Mouse (Mus musculus) limb, embryonic 10.5 days (tissue): ENCODE results near the gene Hist4h4. TPM values are rescaled to one million over a fixed set of nuclear protein-coding genes. Genes with fewer than 3 reads are reported as not detected.

Experiments
- DNase-seq: peaks from one replicate; pipeline ENCODE4 v3.0.0-alpha.2; 2017; ENCODE audit warnings: low spot score
- H3K27ac ChIP-seq: fragments of 300-500 bp; sonication (generic); 2 replicates; pipeline ENCODE4 v1.5.1; 2016; ENCODE audit warnings: mild to moderate bottlenecking
- H3K27me3 ChIP-seq: fragments of 300-500 bp; sonication (generic); 2 replicates; pipeline ENCODE4 v1.6.1; 2016; ENCODE audit warnings: low read depth, mild to moderate bottlenecking; ENCODE audit not compliant: poor library complexity, severe bottlenecking
- H3K36me3 ChIP-seq: fragments of 300-500 bp; sonication (generic); 2 replicates; pipeline ENCODE4 v1.6.1; 2016; ENCODE audit warnings: mild to moderate bottlenecking, moderate library complexity
- H3K4me1 ChIP-seq: fragments of 300-500 bp; sonication (generic); 2 replicates; pipeline ENCODE4 v1.6.1; 2016
- H3K4me3 ChIP-seq: fragments of 300-500 bp; sonication (generic); 2 replicates; pipeline ENCODE4 v1.5.1; 2016; ENCODE audit warnings: mild to moderate bottlenecking, moderate library complexity
- H3K9me3 ChIP-seq: fragments of 300-500 bp; sonication (generic); replicated peaks from 2 replicates; pipeline ENCODE4 v1.6.1; 2016; ENCODE audit warnings: mild to moderate bottlenecking
- WGBS: fragments of 180-500 bp; shearing (Covaris S2); methylation state at CpG from one replicate; pipeline ENCODE4 v1.1.7; 2016; 5-methylcytosine and 5-hydroxymethylcytosine counted together
- polyA plus RNA-seq: library from polyadenylated mRNA; unstranded; fragments of >200 nt; fragmentation: Nextera tagmentation; extraction: Ambion mirVana; gene quantifications from 2 replicates; pipeline ENCODE4 v1.2.1, GENCODE M21; 2016

The Hist4h4 gene
- polyA plus RNA-seq, 1 experiment from 2014 or later: 0.65 TPM

DNA sequence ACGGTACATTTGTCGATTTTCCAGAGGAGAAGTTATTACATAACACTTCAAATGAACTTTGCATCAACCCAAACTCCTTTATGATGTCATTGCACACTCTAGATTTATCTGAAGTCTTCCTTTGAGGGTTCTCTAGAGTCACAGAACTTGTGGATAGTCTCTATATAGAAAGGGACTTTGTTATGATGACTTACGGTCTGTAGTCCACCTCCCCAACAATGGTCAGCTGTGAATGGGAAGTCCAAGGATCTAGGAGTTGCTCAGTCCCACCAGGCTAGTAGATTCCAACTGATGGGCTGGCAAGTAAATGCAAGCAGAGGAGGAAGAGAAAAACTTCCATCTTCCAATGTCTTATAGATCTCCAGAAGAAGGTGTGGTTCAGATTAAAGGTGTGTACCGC lies 24.5 kb upstream of the Hist4h4 start:
- Histone ChIP-seq H3K4me3 (peak overlapping the region; percentile 100), H3K27ac (peak overlapping the region; percentile 99), H3K27me3 (no peaks in the 10 kb centered on the region), H3K4me1 (peaks cover 11% of the 10 kb centered on the region), H3K9me3 (no peaks in the 10 kb centered on the region), H3K36me3 (peaks cover 22% of the 10 kb centered on the region)
- no peak for DNase-seq
- WGBS: 38% methylated on average over 4 of the region's 4 CpGs

DNA sequence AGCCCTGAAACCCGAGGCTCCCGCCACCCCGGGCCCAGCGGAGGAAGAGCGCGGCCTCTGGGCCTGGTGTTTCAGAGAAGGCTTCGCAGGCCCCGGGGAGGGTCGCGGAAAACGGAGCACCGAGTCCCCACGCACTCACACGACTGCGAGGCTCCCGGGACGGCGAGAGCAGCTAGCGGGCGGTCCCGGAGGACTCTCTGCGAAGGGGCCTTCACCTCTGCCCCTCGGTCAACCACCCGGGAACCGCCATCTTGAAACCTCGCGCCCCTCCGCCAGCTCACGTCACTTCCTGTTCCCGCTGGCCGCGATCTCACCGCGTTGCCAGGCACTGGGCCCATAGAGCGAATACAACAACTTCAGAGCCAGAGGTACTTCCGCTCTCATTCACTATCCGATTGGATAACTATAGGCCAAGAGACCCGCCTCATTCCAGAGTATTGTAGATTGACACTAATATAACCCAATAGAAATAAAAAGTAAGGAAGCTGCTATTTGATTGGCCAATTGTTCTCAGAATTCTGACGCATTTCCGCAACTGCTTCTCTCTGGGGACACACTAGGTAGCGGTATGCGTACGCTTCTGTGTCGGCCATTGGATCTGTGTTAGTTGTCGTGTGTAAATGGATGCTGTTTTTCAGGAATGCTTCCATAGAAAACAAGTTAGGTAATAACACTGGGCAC lies 23.8 kb upstream of the Hist4h4 start, which contains the start of gene Wbp11:
Wbp11 (minus strand) TSS at position 353 of the 681 bp plus-strand sequence.
- Histone ChIP-seq H3K27ac (peak within 1 kb of the TSS; percentile 99), H3K9me3 (no peaks in the 10 kb centered on the region), H3K4me1 (peaks cover 11% of the 10 kb centered on the region), H3K4me3 (peak within 1 kb of the TSS; percentile 100), H3K36me3 (peaks cover 26% of the 10 kb centered on the region), H3K27me3 (no peaks in the 10 kb centered on the region)
- peak; percentile 96 for DNase-seq
- WGBS: under 1% methylated on average over 45 of the region's 45 CpGs

DNA sequence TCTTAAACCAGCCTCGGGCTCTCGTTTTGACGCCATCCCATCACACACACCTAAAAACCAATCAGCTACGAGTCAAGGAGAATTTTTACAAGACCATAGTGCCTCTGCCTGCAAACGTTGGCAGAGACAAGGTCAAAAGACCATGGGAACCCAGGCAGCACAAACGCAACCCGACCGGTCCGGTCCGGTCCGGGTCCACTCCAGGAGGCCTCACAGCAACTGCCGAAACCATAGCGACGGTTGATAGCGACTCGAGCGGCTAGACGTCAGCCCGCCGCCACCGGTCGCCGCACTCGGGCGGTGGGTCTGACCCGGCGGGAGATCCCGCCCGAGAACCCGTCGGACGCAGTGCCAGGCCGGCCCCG lies 23.3 kb upstream of the Hist4h4 start, which contains the start of gene BC049715:
BC049715 (plus strand) TSS at position 111 of the 365 bp plus-strand sequence.
- Histone ChIP-seq H3K27ac (peak within 1 kb of the TSS; percentile 99), H3K36me3 (peaks cover 31% of the 10 kb centered on the region), H3K4me1 (peaks cover 11% of the 10 kb centered on the region), H3K27me3 (no peaks in the 10 kb centered on the region), H3K9me3 (no peaks in the 10 kb centered on the region), H3K4me3 (peak within 1 kb of the TSS; percentile 100)
- DNase-seq: no peak
- WGBS: under 1% methylated on average over 34 of the region's 34 CpGs

DNA sequence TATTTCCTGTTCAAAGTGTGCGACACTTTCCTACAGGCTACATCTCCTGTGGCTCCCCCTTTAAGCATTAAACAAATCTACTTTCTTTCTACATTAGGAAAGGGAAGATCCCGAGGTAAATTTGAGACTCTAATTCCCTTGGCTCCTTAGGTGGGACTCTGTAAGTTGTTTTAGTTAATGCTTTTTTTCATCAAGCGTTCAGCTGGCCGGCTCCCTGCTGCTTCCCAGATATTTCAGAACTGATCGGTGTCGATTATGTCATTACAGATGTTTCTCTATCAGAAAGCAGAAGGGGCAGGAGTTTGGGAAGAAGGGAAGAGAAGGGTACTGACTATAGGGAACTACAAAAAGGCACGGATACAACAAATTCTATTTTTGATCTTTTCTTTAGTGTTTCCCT lies 22.9 kb upstream of the Hist4h4 start:
- 24% methylated on average over 7 of the region's 7 CpGs for WGBS
- peak overlapping the region; percentile 99 for H3K27ac ChIP-seq

DNA sequence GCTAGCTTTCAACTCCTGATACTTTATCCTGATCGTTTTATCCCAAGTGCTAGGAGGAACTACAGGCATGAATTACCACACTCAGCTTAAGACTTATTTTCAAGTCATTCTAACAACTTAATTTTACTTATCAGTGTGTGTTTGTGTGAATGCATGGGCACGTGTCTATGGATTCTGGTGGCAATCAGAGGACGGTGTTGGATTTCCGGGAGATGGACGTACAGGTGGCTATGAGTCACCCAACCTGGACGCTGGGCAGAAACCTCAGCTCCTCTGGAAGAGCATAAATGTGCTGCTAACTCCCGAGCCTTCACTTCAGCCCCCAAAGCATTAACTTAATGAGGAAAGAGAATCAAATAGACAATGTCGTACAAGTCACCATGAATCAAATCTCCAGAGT lies 20.8 kb upstream of the Hist4h4 start:
- DNase-seq: no peak
- no peak overlapping the region for H3K27ac ChIP-seq
- no peaks in the 10 kb centered on the region for H3K27me3 ChIP-seq
- H3K4me3 ChIP-seq: no peak overlapping the region
- H3K9me3 ChIP-seq: no peaks in the 10 kb centered on the region
- H3K4me1 ChIP-seq: peaks cover 11% of the 10 kb centered on the region; the same call in 1 of the 2 replicates
- H3K36me3 ChIP-seq: peaks cover 56% of the 10 kb centered on the region
- WGBS: 94% methylated on average over 8 of the region's 8 CpGs

More for the DNA sequence above, 22.9 kb upstream of the Hist4h4 start:
- Histone ChIP-seq H3K27me3 (no peaks in the 10 kb centered on the region), H3K4me3 (peak overlapping the region; percentile 100), H3K36me3 (peaks cover 35% of the 10 kb centered on the region), H3K9me3 (no peaks in the 10 kb centered on the region), H3K4me1 (peaks cover 11% of the 10 kb centered on the region)
- DNase-seq: no peak

DNA sequence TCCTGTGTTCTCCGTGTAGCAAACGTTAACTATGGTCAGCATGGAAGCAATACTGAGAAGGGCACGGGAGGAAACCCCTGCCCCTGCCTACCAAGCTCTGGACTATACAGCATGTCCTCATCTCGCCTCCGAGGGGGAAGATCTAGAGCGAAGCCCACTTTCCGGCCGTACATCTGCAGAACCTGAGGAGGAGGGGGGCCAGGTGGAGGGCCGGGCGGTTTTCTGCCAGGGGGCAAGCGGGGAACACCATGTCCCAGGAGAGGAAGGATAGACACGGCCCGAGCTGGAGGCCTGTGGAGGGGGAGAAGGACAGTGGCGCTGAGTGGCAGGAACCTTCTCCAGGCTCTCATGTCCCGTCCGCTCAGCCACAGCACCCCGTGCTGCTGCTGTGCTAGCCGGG lies 16.9 kb upstream of the Hist4h4 start:
- H3K9me3 ChIP-seq: no peaks in the 10 kb centered on the region
- no peaks in the 10 kb centered on the region for H3K4me1 ChIP-seq
- no peak overlapping the region for H3K27ac ChIP-seq
- H3K4me3 ChIP-seq: no peak overlapping the region
- no peaks in the 10 kb centered on the region for H3K27me3 ChIP-seq
- H3K36me3 ChIP-seq: peaks cover 94% of the 10 kb centered on the region
- DNase-seq: no peak
- WGBS: 95% methylated on average over 18 of the region's 18 CpGs

DNA sequence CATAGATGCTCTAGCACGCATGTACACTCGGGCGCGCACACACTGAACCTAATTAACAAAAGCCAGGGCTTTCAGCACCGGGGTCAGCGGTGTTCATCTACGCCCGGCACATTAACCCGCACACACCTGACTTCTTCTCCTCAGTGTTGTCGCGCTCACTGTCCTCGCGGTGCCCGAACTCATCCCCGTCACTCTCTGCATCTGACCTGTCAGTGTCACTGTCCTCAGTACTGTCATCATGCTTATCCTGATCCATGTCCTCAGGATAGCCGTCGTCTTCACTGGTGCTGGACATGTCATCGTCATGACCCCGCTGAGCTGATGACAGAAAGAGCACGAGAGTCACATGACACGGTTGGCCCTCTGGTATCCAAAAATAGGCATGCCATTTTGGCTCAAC lies 16.2 kb upstream of the Hist4h4 start:
- 97% methylated on average over 21 of the region's 21 CpGs for WGBS

DNA sequence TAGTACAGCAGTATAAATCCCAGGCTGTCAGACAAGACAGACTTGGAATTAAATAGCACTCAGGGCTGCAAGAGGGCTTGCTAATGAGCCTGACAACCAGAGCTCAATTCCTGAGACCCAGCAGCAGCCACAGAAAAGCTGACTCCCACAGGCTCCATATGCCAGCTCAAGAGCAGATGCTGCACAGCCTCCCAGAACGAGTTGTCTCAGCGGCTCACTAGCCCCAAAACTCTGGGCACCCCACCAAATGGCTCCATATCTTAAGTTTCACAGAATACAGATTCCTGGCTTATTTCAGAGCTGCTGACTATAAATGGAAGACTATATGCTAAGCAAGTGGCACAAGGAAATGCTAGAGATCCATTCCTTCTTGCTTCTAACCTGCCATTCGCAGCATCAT lies 13.3 kb upstream of the Hist4h4 start:
- no peak for DNase-seq
- no peak overlapping the region for H3K4me3 ChIP-seq
- no peaks in the 10 kb centered on the region for H3K4me1 ChIP-seq
- peaks cover 97% of the 10 kb centered on the region for H3K36me3 ChIP-seq
- 97% methylated on average over 3 of the region's 3 CpGs for WGBS
- no peak overlapping the region for H3K27ac ChIP-seq
- no peaks in the 10 kb centered on the region for H3K9me3 ChIP-seq
- H3K27me3 ChIP-seq: no peaks in the 10 kb centered on the region

More for the DNA sequence above, 16.2 kb upstream of the Hist4h4 start:
- Histone ChIP-seq H3K4me1 (no peaks in the 10 kb centered on the region), H3K4me3 (no peak overlapping the region), H3K36me3 (peaks cover 95% of the 10 kb centered on the region), H3K27me3 (no peaks in the 10 kb centered on the region), H3K27ac (no peak overlapping the region), H3K9me3 (no peaks in the 10 kb centered on the region)
- no peak for DNase-seq

DNA sequence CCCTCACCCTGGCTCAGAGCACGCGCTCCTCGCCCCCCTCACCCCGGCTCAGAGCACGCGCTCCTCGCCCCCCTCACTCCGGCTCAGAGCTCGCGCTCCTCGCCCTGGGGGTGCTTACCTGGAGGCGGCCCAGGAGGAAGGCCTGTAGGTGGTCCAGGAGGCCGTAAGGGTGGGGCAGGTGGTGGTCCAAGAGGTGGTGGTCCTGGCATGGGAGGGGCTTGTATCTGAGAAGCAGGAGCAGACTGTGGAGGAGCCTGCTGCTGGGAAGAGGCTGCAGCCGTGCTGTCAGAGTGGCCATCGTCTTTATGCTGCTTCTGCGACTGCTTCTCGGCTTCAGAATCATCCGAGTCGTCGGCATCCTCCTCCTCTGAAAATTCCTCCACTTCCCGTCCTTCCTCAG lies 12.6 kb upstream of the Hist4h4 start:
- Histone ChIP-seq H3K27ac (no peak overlapping the region), H3K36me3 (peaks cover 97% of the 10 kb centered on the region)
- 94% methylated on average over 21 of the region's 21 CpGs for WGBS

DNA sequence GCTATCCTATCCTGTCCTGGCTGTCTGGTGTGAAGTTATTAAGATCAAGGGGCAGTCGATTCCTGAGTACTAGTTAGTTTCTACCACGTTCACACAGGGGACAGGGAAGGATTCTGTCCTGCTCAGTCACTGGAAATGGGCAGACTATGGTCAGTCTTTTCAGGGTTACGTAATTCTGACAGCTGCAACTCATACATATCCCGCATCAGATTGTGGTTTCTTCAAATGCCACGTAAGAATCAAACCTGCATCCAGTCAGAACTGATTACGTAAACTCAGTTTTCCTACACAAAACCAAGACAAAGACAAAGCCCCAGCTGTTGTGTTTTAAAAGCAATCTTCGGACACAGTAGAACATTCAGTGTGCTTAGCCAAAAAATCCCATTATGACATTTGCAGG lies 11.2 kb upstream of the Hist4h4 start:
- no peak overlapping the region for H3K27ac ChIP-seq
- peaks cover 91% of the 10 kb centered on the region for H3K36me3 ChIP-seq
- H3K4me1 ChIP-seq: no peaks in the 10 kb centered on the region
- DNase-seq: peak; percentile 27
- 95% methylated on average over 7 of the region's 7 CpGs for WGBS
- H3K4me3 ChIP-seq: no peak overlapping the region
- H3K27me3 ChIP-seq: no peaks in the 10 kb centered on the region
- H3K9me3 ChIP-seq: no peaks in the 10 kb centered on the region

More for the DNA sequence above, 12.6 kb upstream of the Hist4h4 start:
- H3K9me3 ChIP-seq: no peaks in the 10 kb centered on the region
- no peaks in the 10 kb centered on the region for H3K4me1 ChIP-seq
- no peaks in the 10 kb centered on the region for H3K27me3 ChIP-seq
- H3K4me3 ChIP-seq: no peak overlapping the region
- DNase-seq: no peak

DNA sequence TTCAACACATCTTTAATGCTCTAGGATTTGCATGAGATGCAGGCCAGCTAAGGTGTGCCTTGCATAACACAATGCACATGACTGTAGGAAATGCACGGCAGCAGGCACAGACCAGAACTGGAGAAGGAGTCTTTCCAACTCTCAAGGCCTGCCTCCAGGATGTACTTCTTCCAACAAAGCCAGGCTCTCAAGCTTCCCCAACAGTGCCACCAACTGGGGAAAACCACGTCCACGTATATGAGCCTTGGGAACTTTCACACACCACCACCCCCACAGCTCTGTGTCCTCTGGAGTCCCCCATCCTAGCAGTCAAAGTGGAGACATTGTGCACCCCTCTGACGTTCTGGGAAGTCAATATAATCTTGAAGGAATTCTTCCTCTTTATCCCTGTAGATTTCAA lies 8.9 kb upstream of the Hist4h4 start:
- Histone ChIP-seq H3K27ac (no peak overlapping the region), H3K27me3 (no peaks in the 10 kb centered on the region), H3K9me3 (no peaks in the 10 kb centered on the region), H3K4me1 (peaks cover 17% of the 10 kb centered on the region), H3K4me3 (no peak overlapping the region), H3K36me3 (peaks cover 75% of the 10 kb centered on the region)
- WGBS: 67% methylated on average over 4 of the region's 4 CpGs
- DNase-seq: peak; percentile 25

DNA sequence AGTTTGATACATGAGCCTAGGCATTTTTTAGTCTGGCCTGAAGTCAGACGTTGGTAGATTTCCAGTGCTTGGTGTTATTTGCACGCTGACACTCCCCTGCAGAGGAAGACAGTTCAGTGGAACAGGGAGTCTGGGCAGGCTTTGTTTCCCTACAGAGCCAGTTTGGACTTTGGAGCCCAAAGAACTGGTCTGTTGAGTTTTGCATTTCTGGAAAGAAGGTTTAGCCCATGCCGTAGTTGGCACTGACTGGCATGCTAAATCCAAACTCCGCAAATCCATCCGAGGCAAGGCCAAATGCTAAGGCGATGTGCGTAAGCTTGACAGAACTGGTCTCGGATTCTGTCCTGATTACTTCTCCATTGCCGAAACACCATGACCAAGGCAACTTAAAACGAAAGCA lies 7.0 kb upstream of the Hist4h4 start:
- no peaks in the 10 kb centered on the region for H3K9me3 ChIP-seq
- no peak overlapping the region for H3K27ac ChIP-seq
- WGBS: 91% methylated on average over 10 of the region's 10 CpGs
- H3K36me3 ChIP-seq: peaks cover 55% of the 10 kb centered on the region
- no peak overlapping the region for H3K4me3 ChIP-seq
- DNase-seq: peak; percentile 23
- peaks cover 30% of the 10 kb centered on the region for H3K4me1 ChIP-seq
- H3K27me3 ChIP-seq: no peaks in the 10 kb centered on the region

DNA sequence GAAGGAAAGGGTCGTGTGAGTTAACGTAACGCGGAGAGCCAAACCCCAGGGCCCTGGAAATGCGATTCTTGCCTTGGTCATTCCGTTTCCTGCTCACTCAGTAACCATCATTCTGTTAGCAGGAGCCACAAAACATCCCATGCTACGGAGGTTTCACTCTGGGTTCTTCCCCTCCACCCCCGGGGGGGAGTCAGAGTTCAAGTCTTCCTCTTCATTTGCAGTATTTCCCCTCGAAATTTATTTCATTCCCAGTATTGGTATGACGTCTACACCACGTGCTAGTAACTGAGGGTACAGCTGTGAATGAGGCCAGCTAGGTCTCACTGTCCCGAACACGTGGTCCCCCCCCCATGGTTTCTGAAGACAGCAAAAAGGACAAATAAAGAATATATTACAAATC lies 5.5 kb upstream of the Hist4h4 start:
- no peak overlapping the region for H3K27ac ChIP-seq
- H3K9me3 ChIP-seq: no peaks in the 10 kb centered on the region
- H3K36me3 ChIP-seq: peaks cover 42% of the 10 kb centered on the region
- peak overlapping the region; percentile 74 for H3K4me3 ChIP-seq
- H3K27me3 ChIP-seq: no peaks in the 10 kb centered on the region
- H3K4me1 ChIP-seq: peaks cover 33% of the 10 kb centered on the region
- peak; percentile 28 for DNase-seq
- 79% methylated on average over 13 of the region's 13 CpGs for WGBS
